Mouse (Mus musculus): Measurements from ENCODE around the gene Anpep. TPM values are rescaled to one million over a fixed set of nuclear protein-coding genes. Genes with fewer than 3 reads are reported as not detected.

Gene Anpep
- total and polyA plus RNA-seq, 3 experiments: 7.6 to 77.2 (median 40.2) TPM

DNA sequence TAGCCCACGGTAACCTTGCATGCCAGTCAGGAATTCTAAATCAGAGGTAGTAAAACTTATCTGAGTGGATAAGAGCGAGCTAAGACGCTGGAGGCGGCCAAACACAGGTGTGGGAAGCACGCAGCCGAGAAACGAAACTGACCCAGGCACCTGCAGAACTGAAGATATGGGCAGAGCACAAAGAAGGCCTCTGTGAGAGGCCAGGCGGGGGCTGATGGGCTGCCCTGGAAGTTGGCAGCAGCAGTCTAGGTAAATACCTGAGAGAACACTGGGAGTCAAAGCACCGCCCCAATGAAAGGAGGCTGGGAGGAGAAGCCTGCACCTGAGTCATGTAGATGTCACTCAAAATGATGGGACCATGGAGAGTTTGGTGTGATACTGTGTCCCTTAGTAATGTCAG, 27.7 kb upstream of the Anpep start:
- no peak for DNase-seq (ENCODE audit: low read depth, low spot score)
- no peaks in the 10 kb centered on the region for H3K79me2 ChIP-seq (ENCODE audit: control insufficient read depth, insufficient read depth, low read length, poor library complexity)
- H3K27ac ChIP-seq (ENCODE audit: control insufficient read depth, low read depth, low read length): no peak overlapping the region
- H3K4me1 ChIP-seq (ENCODE audit: control insufficient read depth in 1 of 2, insufficient read depth in 2 of 2, low read length in 2 of 2): peaks cover 0 to 4% of the 10 kb centered on the region in 2 experiments; a peak in 1 of 4 replicates
- no peaks in the 10 kb centered on the region; a peak in 1 of 4 replicates for H3K36me3 ChIP-seq (ENCODE audit: control insufficient read depth in 1 of 2, insufficient read depth in 2 of 2, low read length in 2 of 2)
- no peaks in the 10 kb centered on the region for H3K27me3 ChIP-seq (ENCODE audit: control insufficient read depth in 1 of 2, insufficient read depth in 2 of 2, low read length in 2 of 2)
- H3K9ac ChIP-seq (ENCODE audit: control insufficient read depth, low read depth, low read length, poor library complexity, severe bottlenecking): no peak overlapping the region
- H3K4me3 ChIP-seq (ENCODE audit: control insufficient read depth in 1 of 2, insufficient read depth in 1 of 2, low read depth in 2 of 2, low read length in 2 of 2): no peak overlapping the region
- no peaks in the 10 kb centered on the region for H3K9me3 ChIP-seq (replicated peaks; ENCODE audit: insufficient read depth, low read length)
- no peak for TF ChIP-seq RCOR1 (IDR thresholded peaks at IDR 0.05; ENCODE audit: low read depth, low read length)
- no peak for TF ChIP-seq MEF2A (IDR thresholded peaks at IDR 0.05; ENCODE audit: extremely low read depth, insufficient replicate concordance, low read depth, low read length, poor library complexity, severe bottlenecking)
- TF ChIP-seq MYB (IDR thresholded peaks at IDR 0.05; ENCODE audit: low read depth, low read length): no peak
- TF ChIP-seq BHLHE40 (IDR thresholded peaks at IDR 0.05; ENCODE audit: borderline replicate concordance, low read depth, low read length): no peak
- TF ChIP-seq USF1 (IDR thresholded peaks at IDR 0.05; ENCODE audit: low read depth, low read length): no peak
- no peak for TF ChIP-seq E2F4 (IDR thresholded peaks at IDR 0.05; ENCODE audit: borderline replicate concordance, low read depth, low read length)
- TF ChIP-seq JUND (IDR thresholded peaks at IDR 0.05; ENCODE audit: low read depth, low read length): no peak
- TF ChIP-seq MXI1 (IDR thresholded peaks at IDR 0.05; ENCODE audit: low read depth, low read length): no peak

GRCm38 (mm10) chr7:79883613-79884334, 22.9 kb upstream of the Anpep start:
- Histone ChIP-seq H3K79me2 (ENCODE audit: control insufficient read depth, insufficient read depth, low read length, poor library complexity) (no peaks in the 10 kb centered on the region), H3K9ac (ENCODE audit: control insufficient read depth, low read depth, low read length, poor library complexity, severe bottlenecking) (no peak overlapping the region), H3K27me3 (ENCODE audit: control insufficient read depth in 1 of 2, insufficient read depth in 2 of 2, low read length in 2 of 2) (no peaks in the 10 kb centered on the region), H3K4me3 (ENCODE audit: control insufficient read depth in 1 of 2, insufficient read depth in 1 of 2, low read depth in 2 of 2, low read length in 2 of 2) (no peak overlapping the region), H3K4me1 (ENCODE audit: control insufficient read depth in 1 of 2, insufficient read depth in 2 of 2, low read length in 2 of 2) (no peaks in the 10 kb centered on the region; a peak in 1 of 4 replicates), H3K27ac (ENCODE audit: control insufficient read depth, low read depth, low read length) (no peak overlapping the region), H3K36me3 (ENCODE audit: control insufficient read depth in 1 of 2, insufficient read depth in 2 of 2, low read length in 2 of 2) (no peaks in the 10 kb centered on the region), H3K9me3 (replicated peaks; ENCODE audit: insufficient read depth, low read length) (no peaks in the 10 kb centered on the region)
- TF ChIP-seq MAZ (IDR thresholded peaks at IDR 0.05; ENCODE audit: low read depth, low read length): no peak
- no peak for TF ChIP-seq TBP (IDR thresholded peaks at IDR 0.05; ENCODE audit: low read depth, low read length)
- TF ChIP-seq E2F4 (IDR thresholded peaks at IDR 0.05; ENCODE audit: borderline replicate concordance, low read depth, low read length): no peak
- TF ChIP-seq EP300 (IDR thresholded peaks at IDR 0.05; ENCODE audit: low read depth in 1 of 2, low read length in 2 of 2): no peak
- TF ChIP-seq ZC3H11A (IDR thresholded peaks at IDR 0.05; ENCODE audit: low read depth, low read length): no peak
- no peak for TF ChIP-seq MYB (IDR thresholded peaks at IDR 0.05; ENCODE audit: low read depth, low read length)
- no peak for TF ChIP-seq NELFE (IDR thresholded peaks at IDR 0.05; ENCODE audit: low read depth, low read length)
- no peak for TF ChIP-seq RAD21 (IDR thresholded peaks at IDR 0.05; ENCODE audit: low read depth, low read length)
- TF ChIP-seq NRF1 (IDR thresholded peaks at IDR 0.05; ENCODE audit: insufficient read depth, low read depth, low read length, poor library complexity, severe bottlenecking): no peak
- no peak for TF ChIP-seq MAFK (IDR thresholded peaks at IDR 0.05; ENCODE audit: borderline replicate concordance, low read depth, low read length)
- no peak for TF ChIP-seq SMC3 (IDR thresholded peaks at IDR 0.05; ENCODE audit: low read depth, low read length)
- no peak for TF ChIP-seq MXI1 (IDR thresholded peaks at IDR 0.05; ENCODE audit: low read depth, low read length)
- no peak for TF ChIP-seq GATA1 (IDR thresholded peaks at IDR 0.05; ENCODE audit: low read depth, low read length)
- no peak for TF ChIP-seq KAT2A (conservative IDR thresholded peaks at IDR 0.05; ENCODE audit: low read depth, low read length)
- no peak for DNase-seq (ENCODE audit: low read depth, low spot score)
